Mouse (Mus musculus) midbrain, embryonic 15.5 days (tissue): ENCODE measurements around the gene Hhip. TPM values are rescaled to one million over a fixed set of nuclear protein-coding genes. Genes with fewer than 3 reads are reported as not detected.

Experiments
- ATAC-seq: fragments of 200-750 bp; cut with Nextera tagmentation; replicated peaks from 2 replicates; pipeline ENCODE4 v1.8.0; 2017; ENCODE audit warnings: moderate TSS enrichment
- H3K27ac ChIP-seq: fragments of 300-500 bp; sonication (generic); 2 replicates; pipeline ENCODE4 v1.5.1; 2015; ENCODE audit warnings: mild to moderate bottlenecking, inconsistent platforms
- H3K27me3 ChIP-seq: fragments of 300-500 bp; sonication (generic); replicated peaks from 2 replicates; pipeline ENCODE4 v1.6.1; 2015; ENCODE audit warnings: inconsistent platforms
- H3K36me3 ChIP-seq: fragments of 300-500 bp; sonication (generic); replicated peaks from 2 replicates; pipeline ENCODE4 v1.6.1; 2015; ENCODE audit warnings: inconsistent platforms
- H3K4me1 ChIP-seq: fragments of 300-500 bp; sonication (generic); 2 replicates; pipeline ENCODE4 v1.6.1; 2015; ENCODE audit warnings: inconsistent platforms
- H3K4me2 ChIP-seq: fragments of 300-500 bp; sonication (generic); 2 replicates; pipeline ENCODE4 v1.6.1; 2015; ENCODE audit warnings: inconsistent platforms, mild to moderate bottlenecking, moderate library complexity
- H3K4me3 ChIP-seq: fragments of 300-500 bp; sonication (generic); 2 replicates; pipeline ENCODE4 v1.5.1; 2015; ENCODE audit warnings: mild to moderate bottlenecking, inconsistent platforms
- H3K9ac ChIP-seq: fragments of 300-500 bp; sonication (generic); 2 replicates; pipeline ENCODE4 v1.6.1; 2015; ENCODE audit warnings: mild to moderate bottlenecking, inconsistent platforms
- H3K9me3 ChIP-seq: fragments of 300-500 bp; sonication (generic); 2 replicates; pipeline ENCODE4 v1.6.1; 2016; ENCODE audit warnings: inconsistent platforms
- WGBS: fragments of 180-500 bp; shearing (Covaris S2); methylation state at CpG from one replicate; pipeline ENCODE4 v1.1.7; 2015; ENCODE audit warnings: mixed read lengths; 5-methylcytosine and 5-hydroxymethylcytosine counted together
- polyA plus RNA-seq: library from polyadenylated mRNA; unstranded; fragments of >200 nt; fragmentation: Nextera tagmentation; extraction: Ambion mirVana; gene quantifications from 2 replicates; pipeline ENCODE4 v1.2.1, GENCODE M21; 2015

The Hhip gene
- polyA plus RNA-seq, result 2.0 and 2.3 TPM in 2 replicates

GRCm38 (mm10) chr8:80057198-80058174 is at the start of gene Hhip:
Hhip (minus strand) TSS chr8:80058006.
- peak; percentile 79 for ATAC-seq
- Histone ChIP-seq H3K9ac (peak within 1 kb of the TSS; percentile 43), H3K36me3 (no peaks in the 10 kb centered on the region), H3K27ac (no peak within 1 kb of the TSS), H3K4me2 (peak within 1 kb of the TSS; percentile 96), H3K27me3 (peaks cover 37% of the 10 kb centered on the region), H3K9me3 (no peaks in the 10 kb centered on the region), H3K4me1 (peaks cover 31% of the 10 kb centered on the region), H3K4me3 (peak within 1 kb of the TSS; percentile 50)
- under 1% methylated on average over 38 of the region's 56 CpGs for WGBS

- Histone ChIP-seq H3K4me3 (no peak overlapping the region), H3K27ac (no peak overlapping the region), H3K4me1 (no peaks in the 10 kb centered on the region), H3K4me2 (no peak overlapping the region), H3K9ac (no peak overlapping the region), H3K27me3 (no peaks in the 10 kb centered on the region), H3K36me3 (no peaks in the 10 kb centered on the region), H3K9me3 (no peaks in the 10 kb centered on the region)
- ATAC-seq, result no peak
- WGBS, result 92% methylated on average over 2 of the region's 2 CpGs
These were observed 29.2 kb upstream of the Hhip start for GRCm38 (mm10) chr8:80087021-80087420.

GRCm38 (mm10) chr8:80058193-80058592 is 387 bp upstream of the Hhip start:
- no peaks in the 10 kb centered on the region for H3K9me3 ChIP-seq
- H3K27ac ChIP-seq, result no peak overlapping the region
- ATAC-seq, result peak; percentile 61
- H3K4me3 ChIP-seq, result peak overlapping the region; percentile 50
- H3K36me3 ChIP-seq, result no peaks in the 10 kb centered on the region
- peaks cover 37% of the 10 kb centered on the region for H3K27me3 ChIP-seq
- H3K4me1 ChIP-seq, result peaks cover 31% of the 10 kb centered on the region
- peak overlapping the region; percentile 43 for H3K9ac ChIP-seq
- peak overlapping the region; percentile 96 for H3K4me2 ChIP-seq
- WGBS, result under 1% methylated on average over 8 of the region's 12 CpGs

GRCm38 (mm10) chr8:80056331-80057070 is 1.3 kb downstream of the Hhip start:
- Histone ChIP-seq H3K36me3 (no peaks in the 10 kb centered on the region), H3K4me3 (peak overlapping the region; percentile 50), H3K9me3 (no peaks in the 10 kb centered on the region), H3K27me3 (peaks cover 41% of the 10 kb centered on the region), H3K27ac (no peak overlapping the region), H3K4me1 (peaks cover 31% of the 10 kb centered on the region), H3K9ac (no peak overlapping the region), H3K4me2 (peak overlapping the region; percentile 96)
- 3% methylated on average over 13 of the region's 13 CpGs for WGBS
- ATAC-seq, result no peak

GRCm38 (mm10) chr8:80055777-80056176 is 2.0 kb downstream of the Hhip start:
- ATAC-seq, result 0 out of 2 replicates have a peak, but pooled peaks have one; percentile 18
- H3K9me3 ChIP-seq, result no peaks in the 10 kb centered on the region
- H3K27me3 ChIP-seq, result peaks cover 46% of the 10 kb centered on the region
- 1% methylated on average over 10 of the region's 10 CpGs for WGBS
- peak overlapping the region; percentile 96 for H3K4me2 ChIP-seq
- no peak overlapping the region; the same call in 1 of the 2 replicates for H3K9ac ChIP-seq
- H3K4me3 ChIP-seq, result peak overlapping the region; percentile 50
- H3K4me1 ChIP-seq, result peaks cover 31% of the 10 kb centered on the region
- no peak overlapping the region for H3K27ac ChIP-seq
- no peaks in the 10 kb centered on the region for H3K36me3 ChIP-seq

- H3K4me3 ChIP-seq, result no peak overlapping the region
- H3K9me3 ChIP-seq, result no peaks in the 10 kb centered on the region
- ATAC-seq, result no peak
- peaks cover 52% of the 10 kb centered on the region for H3K27me3 ChIP-seq
- H3K36me3 ChIP-seq, result no peaks in the 10 kb centered on the region
- no peak overlapping the region for H3K9ac ChIP-seq
- WGBS, result 43% methylated on average over 6 of the region's 6 CpGs
- H3K4me1 ChIP-seq, result peaks cover 31% of the 10 kb centered on the region
- peak overlapping the region; percentile 96 for H3K4me2 ChIP-seq
- no peak overlapping the region for H3K27ac ChIP-seq
These were observed 2.7 kb downstream of the Hhip start for GRCm38 (mm10) chr8:80055094-80055493.

GRCm38 (mm10) chr8:80054216-80054615 is 3.6 kb downstream of the Hhip start:
- peaks cover 31% of the 10 kb centered on the region for H3K4me1 ChIP-seq
- no peak overlapping the region for H3K4me3 ChIP-seq
- H3K9ac ChIP-seq, result no peak overlapping the region
- peaks cover 50% of the 10 kb centered on the region for H3K27me3 ChIP-seq
- no peak for ATAC-seq
- no peak overlapping the region for H3K27ac ChIP-seq
- no peaks in the 10 kb centered on the region for H3K9me3 ChIP-seq
- no peak overlapping the region for H3K4me2 ChIP-seq
- no peaks in the 10 kb centered on the region for H3K36me3 ChIP-seq
- WGBS, result 8% methylated on average over 4 of the region's 4 CpGs

GRCm38 (mm10) chr8:80052838-80053237 is 5.0 kb downstream of the Hhip start:
- Histone ChIP-seq H3K27ac (no peak overlapping the region), H3K9me3 (no peaks in the 10 kb centered on the region), H3K4me1 (peaks cover 28% of the 10 kb centered on the region), H3K4me3 (no peak overlapping the region), H3K27me3 (peaks cover 53% of the 10 kb centered on the region), H3K36me3 (no peaks in the 10 kb centered on the region), H3K4me2 (no peak overlapping the region), H3K9ac (no peak overlapping the region)
- WGBS, result 71% methylated on average over 1 of the region's 1 CpGs
- no peak for ATAC-seq

GRCm38 (mm10) chr8:80051494-80051893 is 6.3 kb downstream of the Hhip start:
- no peak overlapping the region for H3K9ac ChIP-seq
- ATAC-seq, result no peak
- 28% methylated on average over 5 of the region's 5 CpGs for WGBS
- H3K27me3 ChIP-seq, result peaks cover 46% of the 10 kb centered on the region
- H3K4me1 ChIP-seq, result peaks cover 17% of the 10 kb centered on the region
- no peaks in the 10 kb centered on the region for H3K36me3 ChIP-seq
- no peak overlapping the region for H3K4me2 ChIP-seq
- H3K27ac ChIP-seq, result no peak overlapping the region
- no peak overlapping the region for H3K4me3 ChIP-seq
- no peaks in the 10 kb centered on the region for H3K9me3 ChIP-seq

GRCm38 (mm10) chr8:80049256-80050005 is 8.4 kb downstream of the Hhip start:
- H3K36me3 ChIP-seq, result no peaks in the 10 kb centered on the region
- ATAC-seq, result no peak
- H3K27me3 ChIP-seq, result peaks cover 41% of the 10 kb centered on the region
- H3K27ac ChIP-seq, result no peak overlapping the region
- H3K4me1 ChIP-seq, result 0 out of 2 replicates have a peak, but pooled peaks cover 4% of the 10 kb centered on the region
- 80% methylated on average over 15 of the region's 15 CpGs for WGBS
- H3K9me3 ChIP-seq, result no peaks in the 10 kb centered on the region
- H3K4me3 ChIP-seq, result no peak overlapping the region
- H3K4me2 ChIP-seq, result no peak overlapping the region
- no peak overlapping the region for H3K9ac ChIP-seq

- Histone ChIP-seq H3K4me1 (no peaks in the 10 kb centered on the region), H3K9ac (no peak overlapping the region), H3K4me3 (no peak overlapping the region), H3K27ac (no peak overlapping the region), H3K9me3 (no peaks in the 10 kb centered on the region), H3K4me2 (no peak overlapping the region), H3K27me3 (peaks cover 32% of the 10 kb centered on the region), H3K36me3 (no peaks in the 10 kb centered on the region)
- WGBS, result 64% methylated on average over 4 of the region's 4 CpGs
- ATAC-seq, result no peak
These were observed 9.6 kb downstream of the Hhip start for GRCm38 (mm10) chr8:80048256-80048655.
